Mouse (Mus musculus) layer of hippocampus, postnatal 10 days (tissue): ENCODE measurements around the gene Ccdc74a. TPM values are rescaled to one million over a fixed set of nuclear protein-coding genes. Genes with fewer than 3 reads are reported as not detected.
A peak's percentile ranks its signal among the peaks of the same experiment; 100 is the strongest.
"Not testable (repeated sequence)": the region's sequence is repeated elsewhere in the genome, so short reads cannot be mapped to it uniquely, and the experiment has no call there.

Experiments used
- DNase-seq, 2 experiments: peaks; one replicate each; pipeline ENCODE4 v3.0.0; 2021; ENCODE audit warnings: low spot score in 2 of 2
- long read RNA-seq: library from polyadenylated mRNA; stranded (forward); transcript quantifications from one replicate; pipeline ENCODE4 v2.0.0, GENCODE M21; 2023
- total RNA-seq, 2 experiments: library from RNA; stranded (reverse); gene quantifications; 2 replicates each; pipeline ENCODE4 v1.2.3; 2021

The Ccdc74a gene
- total RNA-seq = 10 to 100 TPM; 40.5 to 42.3 TPM
- long read RNA-seq, transcript Ccdc74a-207 (4 exons, 1,040 nt) = major isoform, 14 of 35 reads
- long read RNA-seq, transcript Ccdc74a-206 (4 exons, 648 nt) = minor isoform, 5 of 35 reads
- long read RNA-seq, partial matches to known transcripts = 0 of 35 reads
- long read RNA-seq, other reads (novel, unspliced or antisense) = 6 of 35 reads

DNA sequence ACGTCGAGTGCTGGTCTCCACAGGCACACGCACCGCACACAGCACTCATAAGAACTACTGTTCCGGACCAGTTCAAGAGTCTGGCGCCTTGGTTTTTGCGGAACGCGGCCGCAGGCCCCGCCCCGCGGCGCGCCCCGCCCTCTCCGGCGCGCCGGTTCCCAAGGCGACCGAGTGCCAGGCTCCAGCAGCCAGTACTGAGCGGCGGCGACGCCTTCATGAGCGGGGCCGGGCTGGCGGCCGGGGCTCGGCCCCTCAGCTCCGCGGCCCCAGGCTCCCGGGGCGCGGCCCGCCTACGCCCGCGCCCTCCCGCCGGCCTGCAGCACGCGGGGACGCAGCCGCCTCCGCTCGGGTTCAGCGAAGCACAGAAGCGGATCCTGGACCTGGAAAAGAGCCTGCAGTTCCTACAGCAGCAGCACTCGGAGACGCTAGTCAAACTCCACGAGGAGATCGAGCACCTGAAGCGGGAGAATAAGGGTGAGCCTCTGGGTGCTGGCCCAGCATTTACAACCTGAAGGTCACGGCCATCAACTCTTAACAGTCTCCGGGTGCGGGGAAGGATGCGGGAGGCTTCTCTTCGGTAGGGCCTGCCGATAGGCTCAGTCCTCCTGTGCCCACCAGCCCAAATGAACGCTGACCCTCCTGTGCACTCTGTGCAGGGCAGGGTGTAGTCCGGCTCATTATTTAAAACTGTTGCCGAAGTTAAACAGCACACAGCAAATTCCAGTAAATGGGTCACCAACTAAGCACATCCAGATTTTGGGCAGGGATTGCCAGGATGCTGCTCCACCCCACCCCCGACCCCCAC, at the start of gene Ccdc74a:
TSS of gene Ccdc74a (plus strand) at position 161 of the 805 bp plus-strand sequence.
- DNase-seq = peak; percentile 67 to 81

- no peak for DNase-seq
Measured at GRCm38 (mm10) chr16:17600944-17601562, 45.2 kb upstream of the Ccdc74a start.

- no peak for DNase-seq
Measured at GRCm38 (mm10) chr16:17604941-17605340, 41.3 kb upstream of the Ccdc74a start.

DNA sequence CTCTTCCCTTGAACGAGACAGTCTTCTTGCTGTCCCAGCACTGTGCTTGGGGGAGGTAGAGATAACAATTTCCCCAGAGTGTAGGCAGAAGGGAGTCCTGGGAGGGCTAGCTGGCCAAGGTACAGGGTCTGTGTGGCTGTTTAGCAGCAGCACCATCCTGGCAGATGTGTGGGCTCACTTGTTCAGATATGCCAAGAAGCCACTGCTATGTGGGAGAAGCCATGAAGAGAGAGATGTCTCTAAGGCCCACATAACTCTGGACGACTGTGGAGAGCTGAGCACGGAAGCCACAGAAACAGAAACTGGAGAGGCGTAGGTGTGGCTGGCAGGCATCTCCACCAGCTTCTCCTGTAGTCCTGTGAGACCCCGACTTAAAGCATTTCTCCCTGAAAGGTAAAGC, 40.6 kb upstream of the Ccdc74a start:
- DNase-seq = no peak

DNA sequence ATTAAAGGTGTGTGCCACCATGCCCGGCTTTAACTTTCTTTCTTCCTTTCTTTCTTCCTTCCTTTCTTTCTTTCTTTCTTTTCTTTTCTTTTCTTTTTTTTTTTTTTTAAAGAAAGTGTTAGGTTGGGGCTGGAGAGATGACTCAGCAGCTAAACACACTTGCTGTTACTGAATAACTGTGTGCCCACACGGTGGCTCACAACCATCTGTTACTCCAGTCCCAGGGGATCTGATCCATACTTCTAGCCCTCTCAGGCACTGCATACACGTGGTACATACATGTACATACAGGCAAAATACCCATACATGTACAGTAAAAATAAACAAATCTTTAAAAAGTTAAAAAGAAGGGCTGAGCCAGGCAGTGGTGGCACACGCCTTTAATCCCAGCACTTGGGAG, 34.9 kb upstream of the Ccdc74a start:
- DNase-seq = no peak

DNA sequence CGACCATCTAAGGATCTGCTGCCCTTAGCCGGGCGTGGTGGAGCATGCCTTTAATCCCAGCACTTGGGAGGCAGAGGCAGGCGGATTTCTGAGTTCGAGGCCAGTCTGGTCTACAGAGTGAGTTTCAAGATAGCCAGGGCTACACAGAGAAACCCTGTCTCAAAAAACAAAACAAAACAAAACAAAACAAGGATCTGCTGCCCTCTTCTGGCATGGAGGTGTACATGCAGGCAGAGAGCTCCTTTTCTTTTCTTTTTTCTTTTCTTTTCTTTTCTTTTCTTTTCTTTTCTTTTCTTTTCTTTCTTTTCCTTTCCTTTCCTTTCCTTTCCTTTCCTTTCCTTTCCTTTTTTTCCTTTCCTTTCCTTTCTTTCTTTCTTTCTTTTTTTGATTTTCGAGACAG, 31.5 kb upstream of the Ccdc74a start:
- not testable (repeated sequence) for DNase-seq

DNA sequence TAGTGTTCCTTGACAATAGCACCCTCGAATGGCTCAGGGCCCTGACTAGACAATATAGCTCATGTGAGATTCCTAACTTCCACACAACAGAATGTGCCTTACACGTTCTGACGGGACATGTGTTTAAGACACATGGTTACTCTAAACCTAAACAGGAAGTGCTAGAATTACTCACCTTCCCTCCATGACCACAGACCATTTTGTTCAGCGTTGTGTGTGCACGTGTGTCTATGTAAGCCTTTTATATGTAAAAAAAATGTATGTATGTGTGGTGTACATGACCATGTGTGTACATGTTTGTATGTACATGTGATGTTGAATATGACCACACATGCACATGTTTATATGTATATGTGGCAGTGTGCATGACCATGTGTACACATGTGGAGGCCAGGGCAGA, 30.1 kb upstream of the Ccdc74a start:
- DNase-seq = no peak

DNA sequence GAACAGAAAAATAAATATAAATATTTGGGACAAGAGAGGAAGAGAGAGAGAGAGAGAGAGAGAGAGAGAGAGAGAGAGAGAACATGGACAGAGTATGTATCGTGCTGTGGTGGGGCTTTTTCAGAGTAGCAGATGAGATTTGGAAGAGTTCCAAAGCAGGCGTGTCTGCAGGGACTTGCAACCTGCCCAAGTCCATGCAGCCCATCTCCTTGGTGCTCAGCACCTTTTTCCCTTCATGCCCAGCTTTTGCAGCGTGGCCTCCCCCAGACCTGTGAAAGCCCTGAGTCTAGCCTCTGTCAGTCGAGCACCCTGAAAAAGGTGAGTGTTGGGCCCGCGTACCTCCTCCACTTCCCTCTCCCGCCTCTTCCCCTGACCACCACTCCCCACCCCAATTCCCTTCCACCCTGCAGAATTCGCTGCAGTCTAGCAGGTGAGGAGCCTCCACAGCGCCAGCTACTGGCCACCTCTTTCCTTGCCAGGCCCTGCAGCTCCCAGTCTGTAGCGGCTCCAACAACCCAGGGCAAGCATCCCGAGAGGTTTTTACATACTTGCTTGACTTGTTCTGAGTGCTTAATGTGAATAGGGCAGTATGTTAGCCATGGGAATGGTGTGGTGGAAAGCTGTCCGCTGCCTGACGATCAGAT, 28.2 kb upstream of the Ccdc74a start:
- peak; percentile 46 to 65 for DNase-seq

- peak; percentile 93 to 94 for DNase-seq
Measured at GRCm38 (mm10) chr16:17619198-17620105, 26.8 kb upstream of the Ccdc74a start, which contains the start of gene Smpd4. TSS of gene Smpd4 (plus strand) at chr16:17619354.

- DNase-seq = no peak
Measured at GRCm38 (mm10) chr16:17621936-17622335, 24.3 kb upstream of the Ccdc74a start.

DNA sequence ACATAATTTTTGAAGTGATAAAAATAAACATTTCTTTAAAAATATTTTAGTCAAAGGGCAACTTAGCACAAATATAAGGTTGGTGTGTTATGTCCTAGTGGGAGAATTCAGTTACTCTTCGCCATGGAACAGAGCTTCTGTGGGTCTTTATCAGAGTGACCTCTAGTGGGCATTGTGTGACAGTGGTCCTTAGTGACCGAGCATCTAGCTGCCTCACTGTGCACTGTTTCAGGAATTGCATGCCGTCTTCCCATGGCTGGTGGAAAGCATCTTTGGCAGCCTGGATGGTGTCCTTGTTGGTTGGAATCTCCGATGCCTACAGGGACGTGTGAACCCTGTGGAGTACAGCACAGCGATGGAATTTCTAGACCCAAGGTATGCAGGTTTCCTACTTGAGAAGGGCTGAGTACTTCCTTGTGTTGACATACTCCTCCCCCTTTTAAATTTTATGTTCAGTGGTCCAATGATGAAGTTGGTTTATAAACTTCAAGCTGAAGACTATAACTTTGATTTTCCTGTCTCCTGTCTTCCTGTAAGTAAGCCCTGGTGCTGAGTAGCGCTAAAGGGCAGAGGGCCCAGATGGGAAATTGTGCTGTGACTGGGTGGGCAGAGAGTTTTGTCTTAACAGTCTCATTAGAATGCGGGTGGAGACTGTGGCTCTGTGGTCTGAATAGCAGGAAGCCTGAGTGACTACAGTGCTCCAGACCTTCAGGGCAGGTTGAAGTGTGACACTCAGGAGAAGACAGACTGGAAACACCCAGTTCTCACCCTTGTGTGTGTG, 20.6 kb upstream of the Ccdc74a start:
- no peak for DNase-seq

- no peak for DNase-seq
Measured at GRCm38 (mm10) chr16:17626269-17626555, 20.1 kb upstream of the Ccdc74a start.

DNA sequence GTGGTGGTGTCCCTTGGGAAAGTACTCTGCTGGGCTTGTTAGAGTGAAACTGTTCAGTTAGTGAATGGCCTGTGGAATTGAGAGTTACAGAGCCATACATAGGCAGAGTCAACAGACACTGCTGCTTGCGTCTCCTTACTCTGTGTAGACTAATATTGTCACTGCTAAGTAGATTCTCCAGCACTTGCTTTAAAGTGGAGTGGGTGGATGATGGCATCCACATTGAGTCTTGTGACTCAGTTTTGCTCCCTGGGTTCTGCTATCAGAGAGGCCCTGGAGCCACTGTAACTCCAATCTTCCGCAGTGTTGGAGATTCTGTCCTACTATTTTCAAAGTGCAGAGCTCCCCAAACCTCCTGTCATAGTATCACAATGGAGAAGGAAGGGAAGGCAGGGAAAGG, 13.7 kb upstream of the Ccdc74a start:
- no peak for DNase-seq

DNA sequence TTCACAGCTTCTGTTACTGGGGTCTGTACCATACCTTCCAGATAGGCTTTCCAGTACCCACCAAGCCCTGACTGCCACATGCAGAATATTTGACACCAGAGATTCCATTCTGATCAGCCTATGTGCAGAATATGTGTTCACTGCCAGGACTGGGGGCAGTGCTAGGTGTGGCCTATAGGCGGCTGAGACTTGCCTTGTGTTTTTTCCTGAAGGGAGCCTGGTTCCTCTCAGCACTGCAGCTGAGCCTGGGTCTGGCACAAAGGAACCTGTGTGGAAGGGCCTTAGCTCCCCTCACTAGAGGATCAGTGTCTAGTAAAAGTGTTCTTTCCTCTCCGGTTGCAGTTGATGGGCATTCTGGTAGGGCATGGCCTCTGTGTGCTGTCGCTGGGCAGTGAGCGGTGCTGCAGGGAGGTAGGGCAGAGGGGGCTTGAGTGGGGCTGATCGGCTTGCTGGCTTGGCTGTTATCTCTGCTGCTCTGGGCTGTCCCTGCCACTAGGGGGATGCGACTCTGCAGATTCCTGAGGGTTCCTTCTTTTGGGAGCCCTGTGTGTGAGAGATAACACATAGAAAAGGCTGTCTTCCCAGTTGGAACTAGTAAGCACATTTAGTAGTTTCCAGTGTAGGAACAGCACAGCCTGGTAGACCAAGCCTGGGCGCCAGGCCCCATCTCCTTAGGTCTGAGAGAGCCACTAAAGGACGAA, 12.6 kb upstream of the Ccdc74a start:
- DNase-seq = no peak

- no peak for DNase-seq
Measured at GRCm38 (mm10) chr16:17636904-17637303, 9.4 kb upstream of the Ccdc74a start.

DNA sequence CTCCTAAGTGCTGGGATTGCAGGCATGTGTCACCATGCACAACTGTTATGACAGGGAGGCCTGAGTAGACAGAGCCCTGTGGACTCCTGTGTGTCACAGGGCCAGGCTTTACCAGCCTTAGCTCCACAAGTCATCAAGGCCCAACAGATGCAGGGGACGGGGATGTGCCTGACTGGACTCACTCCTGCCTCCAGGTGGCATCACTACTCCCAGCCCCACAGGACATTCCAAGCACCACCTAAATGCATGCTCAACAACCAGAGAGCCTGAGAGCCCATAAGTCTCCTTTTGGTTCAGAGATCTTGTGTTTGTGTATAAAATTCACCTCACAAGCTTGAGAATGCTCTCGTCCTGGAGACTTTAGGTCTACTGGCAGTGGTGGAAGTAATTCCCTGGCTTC, 8.7 kb upstream of the Ccdc74a start:
- DNase-seq = no peak

GRCm38 (mm10) chr16:17638036-17638628, 8.1 kb upstream of the Ccdc74a start:
- no peak for DNase-seq

- no peak for DNase-seq
Measured at GRCm38 (mm10) chr16:17639081-17639480, 7.2 kb upstream of the Ccdc74a start.

DNA sequence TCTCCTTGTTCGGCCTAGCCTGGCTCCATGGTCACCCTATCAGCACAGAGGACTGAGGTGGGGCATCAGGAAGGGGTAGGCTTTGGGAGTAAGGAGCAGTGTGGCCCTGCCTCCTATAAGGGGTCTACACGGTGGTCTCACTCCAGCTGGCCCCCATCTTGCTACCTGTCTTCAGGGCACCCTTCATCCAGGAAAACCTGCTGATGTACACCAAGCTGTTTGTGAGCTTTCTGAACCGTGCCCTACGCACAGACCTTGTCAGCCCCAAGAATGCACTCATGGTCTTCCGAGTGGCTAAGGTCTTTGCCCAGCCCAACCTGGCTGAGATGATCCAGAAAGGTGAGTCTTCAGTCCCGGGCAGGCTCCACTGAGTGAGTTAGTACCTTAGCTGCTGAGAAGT, 6.3 kb upstream of the Ccdc74a start:
- DNase-seq = no peak
